Mouse (Mus musculus): ENCODE results near the gene Ubxn2a. TPM values are rescaled to one million over a fixed set of nuclear protein-coding genes. Genes with fewer than 3 reads are reported as not detected.

Gene Ubxn2a
- total RNA-seq, 2 experiments from 2014 or later, result 25.5 to 31.6 TPM

GRCm38 (mm10) chr12:4885062-4885461 is 22.4 kb downstream of the Ubxn2a start:
- ATAC-seq (replicated peaks; ENCODE audit: poor library complexity, severe bottlenecking), result no peak

- no peak for ATAC-seq (replicated peaks; ENCODE audit: poor library complexity, severe bottlenecking)
Observed at GRCm38 (mm10) chr12:4882086-4882485, 25.4 kb downstream of the Ubxn2a start.

GRCm38 (mm10) chr12:4879048-4879447 is 28.5 kb downstream of the Ubxn2a start:
- no peak; the same call in 1 of the 2 replicates for ATAC-seq (replicated peaks; ENCODE audit: poor library complexity, severe bottlenecking)

GRCm38 (mm10) chr12:4878296-4878783 is 29.2 kb downstream of the Ubxn2a start:
- ATAC-seq (replicated peaks; ENCODE audit: poor library complexity, severe bottlenecking), result no peak

GRCm38 (mm10) chr12:4875623-4876022 is 31.9 kb downstream of the Ubxn2a start:
- ATAC-seq (replicated peaks; ENCODE audit: poor library complexity, severe bottlenecking), result no peak

GRCm38 (mm10) chr12:4874161-4874927 is 33.2 kb downstream of the Ubxn2a start, which contains the start of gene Mfsd2b:
Gene Mfsd2b (minus strand): TSS chr12:4874359.
- peak; percentile 89 for ATAC-seq (replicated peaks; ENCODE audit: poor library complexity, severe bottlenecking)

GRCm38 (mm10) chr12:4873531-4873930 is 34.0 kb downstream of the Ubxn2a start:
- ATAC-seq (replicated peaks; ENCODE audit: poor library complexity, severe bottlenecking), result no peak

- no peak for ATAC-seq (replicated peaks; ENCODE audit: poor library complexity, severe bottlenecking)
Observed at GRCm38 (mm10) chr12:4872983-4873477, 34.5 kb downstream of the Ubxn2a start.

GRCm38 (mm10) chr12:4872273-4872672 is 35.2 kb downstream of the Ubxn2a start:
- ATAC-seq (replicated peaks; ENCODE audit: poor library complexity, severe bottlenecking), result no peak; the same call in 1 of the 2 replicates

GRCm38 (mm10) chr12:4871260-4871659 is 36.2 kb downstream of the Ubxn2a start:
- ATAC-seq (replicated peaks; ENCODE audit: poor library complexity, severe bottlenecking), result no peak

GRCm38 (mm10) chr12:4868924-4869323 is 38.6 kb downstream of the Ubxn2a start:
- no peak for ATAC-seq (replicated peaks; ENCODE audit: poor library complexity, severe bottlenecking)

GRCm38 (mm10) chr12:4864338-4864690 is 43.2 kb downstream of the Ubxn2a start:
- no peak for ATAC-seq (replicated peaks; ENCODE audit: poor library complexity, severe bottlenecking)

- no peak for ATAC-seq (replicated peaks; ENCODE audit: poor library complexity, severe bottlenecking)
Observed at GRCm38 (mm10) chr12:4863654-4864337, 43.7 kb downstream of the Ubxn2a start.

GRCm38 (mm10) chr12:4862672-4863071 is 44.8 kb downstream of the Ubxn2a start:
- ATAC-seq (replicated peaks; ENCODE audit: poor library complexity, severe bottlenecking), result 0 out of 2 replicates have a peak, but pooled peaks have one; percentile 41

GRCm38 (mm10) chr12:4859241-4859914 is 48.1 kb downstream of the Ubxn2a start:
- peak; percentile 74 for ATAC-seq (replicated peaks; ENCODE audit: poor library complexity, severe bottlenecking)

GRCm38 (mm10) chr12:4856834-4857233 is 50.7 kb downstream of the Ubxn2a start:
- no peak for ATAC-seq (replicated peaks; ENCODE audit: poor library complexity, severe bottlenecking)

GRCm38 (mm10) chr12:4856160-4856559 is 51.3 kb downstream of the Ubxn2a start:
- no peak for ATAC-seq (replicated peaks; ENCODE audit: poor library complexity, severe bottlenecking)

- peak; percentile 28 for ATAC-seq (replicated peaks; ENCODE audit: poor library complexity, severe bottlenecking)
Observed at GRCm38 (mm10) chr12:4843741-4844140, 63.8 kb downstream of the Ubxn2a start.

- peak; percentile 65 for ATAC-seq (replicated peaks; ENCODE audit: poor library complexity, severe bottlenecking)
Observed at GRCm38 (mm10) chr12:4842890-4843597, 64.5 kb downstream of the Ubxn2a start, which contains the start of gene Wdcp. Gene Wdcp (plus strand): TSS chr12:4843303.

GRCm38 (mm10) chr12:4842456-4842855 is 65.0 kb downstream of the Ubxn2a start:
- no peak for ATAC-seq (replicated peaks; ENCODE audit: poor library complexity, severe bottlenecking)

All from granulocyte monocyte progenitor cell, adult 5-6 weeks (primary cell).